Mouse (Mus musculus) testis, adult 2 months (tissue): ENCODE results near the gene Acbd7.

ENCODE experiments used
- CTCF ChIP-seq: fragments of 200-500 bp; IDR thresholded peaks from 2 replicates; pipeline ENCODE4 v1.5.1; 2012; ENCODE audit warnings: low read depth, mild to moderate bottlenecking, inconsistent platforms, low read length, moderate library complexity; ENCODE audit not compliant: control insufficient read depth, insufficient read depth, insufficient replicate concordance
- POLR2A ChIP-seq: fragments of 200-500 bp; IDR thresholded peaks from 2 replicates; pipeline ENCODE4 v1.6.1; 2012; ENCODE audit warnings: low read depth, mild to moderate bottlenecking, inconsistent platforms, low read length, moderate library complexity; ENCODE audit not compliant: control insufficient read depth

GRCm38 (mm10) chr2:3387105-3387860 lies 51.3 kb downstream of the Acbd7 start:
- no peak for TF ChIP-seq CTCF
- no peak for TF ChIP-seq POLR2A
